Mouse (Mus musculus) kidney, postnatal 25 days (tissue): Measurements from ENCODE around the gene Ndufs4.
"Not testable (repeated sequence)": the region's sequence is repeated elsewhere in the genome, so short reads cannot be mapped to it uniquely, and the experiment has no call there.

Source experiments
- DNase-seq, 2 experiments: peaks; one replicate each; pipeline ENCODE4 v3.0.0; 2021; ENCODE audit warnings: mixed read lengths in 2 of 2

Ndufs4 gene

DNA sequence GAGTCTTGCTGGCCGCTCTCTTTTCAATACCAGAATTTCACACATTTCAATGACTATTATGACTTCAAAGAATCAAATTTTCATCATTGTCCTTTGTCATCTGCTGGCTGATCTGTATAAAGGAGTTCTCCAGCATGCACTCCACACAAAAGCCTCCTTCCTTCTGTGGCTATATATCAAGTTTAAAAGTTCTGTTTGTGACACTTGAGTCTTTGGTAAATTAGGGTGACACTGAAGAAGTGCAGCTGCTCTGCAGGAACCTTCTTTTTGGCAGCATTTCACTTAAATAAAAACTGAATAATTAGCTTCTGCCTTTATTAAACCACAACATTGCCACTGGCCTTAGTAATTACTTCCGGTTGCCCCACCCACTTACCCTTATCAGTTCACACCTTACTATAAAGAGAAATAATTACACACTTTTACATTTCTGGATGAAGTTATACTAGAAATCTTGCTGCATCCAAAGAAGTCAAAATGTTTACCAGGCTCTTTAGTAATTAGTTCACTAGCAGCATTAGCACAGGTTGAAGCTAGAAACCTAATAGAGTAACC lies 68.1 kb downstream of the Ndufs4 start:
- no peak for DNase-seq

DNA sequence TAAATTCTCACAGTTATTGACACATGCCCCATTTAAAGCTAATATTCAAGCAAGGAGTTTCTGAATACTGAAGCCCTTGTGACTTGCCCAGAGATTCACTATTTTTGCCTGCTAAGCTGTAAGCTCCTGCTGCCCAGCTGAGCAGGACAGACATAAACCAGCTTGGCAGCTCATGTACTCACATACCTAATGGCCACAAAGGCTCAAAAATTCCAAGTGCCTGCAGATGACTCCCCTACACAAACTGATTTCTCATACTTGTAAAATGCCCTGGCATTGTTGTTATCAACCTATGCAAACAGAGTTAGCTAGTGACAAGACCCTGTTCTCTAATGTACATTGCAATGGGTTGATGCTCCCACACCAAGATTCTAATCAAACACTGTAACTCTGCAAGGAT lies 68.9 kb downstream of the Ndufs4 start:
- DNase-seq: no peak

DNA sequence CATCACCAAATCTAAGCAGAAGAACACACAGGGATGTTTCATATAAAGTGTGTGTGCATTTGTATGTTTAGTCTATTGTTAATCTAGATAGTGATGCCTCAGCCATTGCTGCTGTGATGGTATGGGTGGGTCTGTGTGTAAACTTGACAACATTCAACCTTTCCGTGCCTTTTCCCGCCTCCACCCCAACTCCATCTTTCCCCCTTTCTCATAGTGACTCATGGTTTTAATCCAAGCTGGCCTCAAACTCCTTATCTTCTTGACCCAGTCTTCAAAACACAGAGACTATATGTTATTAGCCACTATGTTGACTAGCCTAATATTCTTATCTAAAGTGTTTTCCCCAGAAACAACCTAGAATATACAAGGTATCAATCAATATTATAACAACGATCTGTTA lies 72.7 kb downstream of the Ndufs4 start:
- no peak for DNase-seq

DNA sequence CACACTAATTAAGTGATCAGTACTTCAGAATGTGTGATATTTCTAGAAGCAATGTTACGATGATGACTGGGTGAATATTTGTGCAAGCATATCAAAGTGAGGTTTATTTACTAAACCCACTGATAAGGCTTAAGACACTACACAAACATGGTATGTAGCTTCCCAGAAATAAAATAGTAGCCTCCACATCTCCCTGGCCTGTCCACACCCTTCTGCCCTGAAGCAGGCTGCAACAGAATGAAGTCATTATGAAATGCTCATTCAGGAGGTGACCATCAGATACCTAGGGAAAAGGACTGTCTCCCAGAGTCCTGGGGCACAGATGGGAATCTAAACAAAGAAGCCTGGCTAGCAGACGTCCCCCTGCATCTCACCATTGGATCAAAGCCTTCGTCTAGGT lies 73.1 kb downstream of the Ndufs4 start:
- DNase-seq: no peak

DNA sequence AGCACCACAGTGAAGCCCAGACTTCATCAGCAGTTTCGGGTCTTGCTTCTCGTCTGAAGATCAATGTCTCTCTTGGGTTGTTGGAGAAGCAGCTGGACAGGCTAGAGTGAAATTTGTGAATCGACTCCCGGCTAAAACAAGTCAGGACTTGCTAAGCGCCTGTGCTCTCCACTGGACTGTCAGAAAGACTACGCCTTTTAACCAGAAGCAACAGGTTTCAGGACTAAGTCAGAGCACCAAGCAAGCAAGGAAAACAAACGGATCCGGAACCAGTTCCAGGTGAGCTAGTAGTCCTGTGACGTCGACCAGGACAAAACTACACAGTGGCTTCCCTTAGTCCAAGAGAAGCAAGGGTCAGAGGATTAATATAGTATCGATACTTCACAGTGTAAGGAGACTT lies 77.5 kb downstream of the Ndufs4 start:
- no peak for DNase-seq

DNA sequence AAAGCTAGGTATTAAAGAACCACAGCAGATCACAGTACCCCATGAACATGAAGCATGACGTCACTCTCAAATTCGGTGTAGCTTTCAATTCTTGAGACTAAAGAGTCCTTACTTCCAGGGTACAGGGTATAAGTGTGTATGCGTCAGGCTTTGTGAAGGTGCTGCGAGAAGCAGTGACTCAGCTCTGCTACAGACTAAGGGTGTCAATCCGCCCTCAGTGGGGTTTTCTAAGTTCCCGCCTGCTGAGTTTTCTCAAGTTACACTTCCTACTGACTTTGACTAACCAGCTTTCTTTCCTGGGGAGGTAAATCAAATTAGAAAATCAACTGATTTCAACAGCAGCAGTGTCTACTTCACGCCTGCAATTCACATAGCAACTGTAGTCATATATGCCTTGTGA lies 83.4 kb downstream of the Ndufs4 start:
- DNase-seq: no peak

DNA sequence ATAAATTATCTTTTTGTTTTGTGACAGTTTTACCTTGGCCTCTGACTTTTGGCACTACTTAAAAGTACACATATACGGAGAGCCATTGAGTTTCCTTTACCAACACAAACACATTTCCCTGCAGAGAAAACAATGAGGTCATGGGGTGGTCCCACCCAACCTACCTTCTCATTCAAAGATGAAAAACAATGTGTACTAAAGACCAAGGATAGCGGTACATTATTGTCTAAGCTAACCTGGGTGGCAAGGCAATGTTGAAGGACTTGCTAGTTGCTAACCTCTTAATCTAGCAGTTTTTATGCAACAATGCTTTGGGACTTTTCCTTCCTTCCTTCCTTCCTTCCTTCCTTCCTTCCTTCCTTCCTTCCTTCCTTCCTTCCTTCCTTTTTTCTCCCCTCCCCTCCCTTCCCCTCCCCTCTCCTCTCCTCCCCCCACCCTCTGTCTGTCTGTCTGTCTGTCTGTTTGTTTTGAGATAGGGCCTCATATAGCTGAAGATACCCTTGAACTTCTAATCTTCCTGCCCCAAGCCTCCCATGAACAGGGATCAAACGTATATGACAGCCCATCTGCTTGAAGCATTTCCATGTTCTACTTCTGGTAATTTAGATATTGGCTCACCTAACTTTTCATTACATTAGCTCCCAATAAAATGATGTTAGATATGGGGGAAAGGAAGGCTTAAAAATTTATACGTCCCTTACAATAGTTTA lies 84.4 kb downstream of the Ndufs4 start:
- DNase-seq: no peak

DNA sequence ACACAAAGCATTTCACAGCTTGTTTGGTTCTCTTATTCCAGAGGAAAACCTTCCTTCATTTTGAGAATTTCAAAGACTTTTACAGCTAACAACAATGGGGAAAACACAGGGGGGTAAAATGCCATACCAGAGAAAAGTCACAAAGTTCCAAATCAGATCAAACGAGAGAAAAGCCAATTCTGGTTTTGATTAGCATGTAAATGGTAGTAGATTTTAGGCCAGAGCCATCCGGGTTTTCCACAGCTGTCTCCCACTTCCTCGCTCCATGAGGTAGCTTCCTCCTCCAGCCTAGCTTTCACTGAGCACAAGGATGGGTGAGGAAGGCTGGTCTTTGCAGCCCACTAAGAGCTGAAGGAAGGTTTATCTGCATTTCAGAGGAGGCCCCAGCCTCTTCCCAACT lies 90.3 kb downstream of the Ndufs4 start:
- no peak for DNase-seq

DNA sequence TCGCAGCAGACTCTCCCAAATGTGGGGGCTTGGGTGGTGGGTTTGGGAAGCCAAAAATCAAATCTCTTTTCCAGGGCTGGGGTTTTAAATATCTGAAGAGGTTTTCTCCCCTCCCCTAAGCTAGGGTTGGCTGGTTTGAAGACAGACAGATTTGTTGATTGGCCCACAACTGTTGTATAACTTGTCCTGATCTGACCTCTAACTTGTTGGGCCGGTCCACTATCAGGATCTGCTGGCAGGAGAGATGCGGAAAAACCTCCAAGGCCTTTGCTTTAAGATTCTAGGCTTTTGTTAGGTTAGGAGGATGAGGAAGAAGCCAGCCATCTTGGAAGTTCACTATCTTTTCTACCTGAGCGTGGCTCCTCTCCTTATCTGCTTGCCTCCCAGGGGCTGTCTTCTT lies 91.5 kb downstream of the Ndufs4 start:
- no peak for DNase-seq

DNA sequence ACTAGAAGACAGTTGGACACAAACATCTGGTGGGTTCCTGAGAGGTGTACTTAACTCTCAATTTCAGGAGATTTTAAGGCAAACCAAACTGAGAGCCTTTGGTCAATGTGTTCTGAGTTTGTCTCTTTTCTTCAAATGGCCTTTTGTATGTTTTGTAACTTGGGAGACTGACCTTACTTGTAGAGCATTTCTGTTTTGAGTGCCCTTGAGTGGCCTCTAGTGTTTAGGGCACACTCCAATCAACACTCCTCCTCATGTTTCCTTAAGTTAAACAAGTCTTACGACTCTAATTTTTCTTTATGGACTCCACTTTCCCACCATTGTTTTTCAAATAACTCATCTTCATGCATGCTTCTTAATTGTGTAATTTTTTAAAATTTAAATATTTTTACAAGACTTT lies 98.6 kb downstream of the Ndufs4 start:
- no peak for DNase-seq

DNA sequence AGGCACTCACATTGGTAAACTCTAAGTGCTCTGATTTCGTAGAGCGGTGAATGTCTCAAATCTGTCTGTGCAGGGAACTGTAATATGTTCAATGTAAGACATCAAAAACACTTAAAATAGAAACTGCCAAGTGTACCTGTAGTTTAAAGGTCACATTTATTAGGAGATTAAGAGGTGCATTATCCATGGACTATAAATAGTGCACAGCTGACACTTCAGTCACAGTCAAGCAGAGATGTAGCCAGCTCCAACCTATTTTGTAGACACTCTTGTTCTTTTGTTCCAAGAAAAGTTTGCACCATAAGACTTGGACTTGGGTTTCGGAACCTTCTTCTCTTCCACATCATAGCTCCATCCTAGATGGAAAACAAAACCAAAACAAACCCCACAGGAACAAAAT lies 99.5 kb downstream of the Ndufs4 start:
- no peak for DNase-seq

DNA sequence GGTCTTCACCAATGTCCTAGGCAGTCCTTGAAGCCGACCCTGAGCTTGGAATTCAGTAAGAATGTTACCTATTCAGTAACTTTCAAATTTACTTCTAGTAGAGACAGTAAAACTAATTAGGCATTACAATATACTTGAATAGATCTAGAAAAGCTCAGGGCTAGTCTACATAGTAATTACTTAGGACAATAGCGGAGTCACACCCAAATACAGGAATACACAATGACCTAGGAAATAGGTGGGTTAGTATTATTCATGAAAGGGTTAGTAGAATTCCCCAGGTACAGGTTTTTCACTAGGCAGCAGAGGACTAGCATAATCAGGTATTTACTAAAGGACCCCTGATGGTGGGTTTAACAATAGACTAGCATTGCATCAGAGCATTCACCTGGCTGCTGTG lies 109.4 kb downstream of the Ndufs4 start:
- not testable (repeated sequence) for DNase-seq

DNA sequence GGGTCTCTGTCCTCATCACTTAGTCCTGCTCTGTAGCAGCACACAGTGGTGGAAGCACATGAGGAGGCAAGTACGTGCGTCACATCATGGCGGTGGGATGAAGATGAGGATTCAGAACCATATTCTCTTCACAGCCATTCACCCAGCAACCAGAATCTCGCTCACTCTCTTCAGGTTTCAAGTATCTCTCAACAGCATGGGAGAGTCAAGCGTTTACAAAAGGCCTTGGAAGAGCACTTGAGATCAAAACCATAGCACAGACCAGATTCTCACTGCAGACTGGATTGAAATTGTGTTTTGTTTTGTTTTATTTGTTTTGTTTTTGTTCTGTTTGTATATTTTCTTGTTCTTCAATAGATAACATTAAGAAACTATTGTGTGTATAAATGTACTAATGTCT lies 110.8 kb downstream of the Ndufs4 start:
- no peak for DNase-seq

DNA sequence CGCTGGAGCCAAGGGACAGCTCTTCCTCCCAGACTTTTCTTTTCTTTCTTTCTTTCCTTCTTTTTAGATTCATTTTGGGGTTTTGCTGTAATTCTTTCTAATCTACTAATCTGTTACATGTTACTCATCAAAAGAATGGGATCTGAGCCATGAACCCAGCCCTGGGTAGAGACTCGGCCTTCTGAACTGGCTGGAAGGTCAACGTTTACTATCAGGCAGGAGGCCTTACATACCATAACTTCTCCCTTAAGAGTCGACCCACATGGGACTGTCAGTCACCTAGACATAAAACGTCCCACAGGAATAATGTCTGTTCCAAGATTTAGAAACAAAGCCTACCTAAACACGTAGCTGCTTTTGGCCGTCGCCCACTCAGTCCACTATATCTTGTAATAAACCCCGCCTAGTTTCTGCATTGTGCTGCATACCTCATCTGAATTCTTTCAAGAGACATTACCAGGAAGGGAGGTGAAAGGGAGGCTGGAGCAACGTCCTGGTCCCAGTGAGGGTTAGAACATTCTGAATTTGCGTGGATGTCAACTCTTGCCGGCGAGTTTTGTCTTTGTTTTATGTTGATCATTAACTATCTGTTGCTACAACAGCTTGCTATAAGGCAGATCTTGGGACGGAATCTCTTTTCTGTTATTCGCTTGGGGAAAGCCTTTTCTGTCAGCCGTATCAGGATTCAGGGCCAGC lies 116.5 kb downstream of the Ndufs4 start:
- DNase-seq: no peak

DNA sequence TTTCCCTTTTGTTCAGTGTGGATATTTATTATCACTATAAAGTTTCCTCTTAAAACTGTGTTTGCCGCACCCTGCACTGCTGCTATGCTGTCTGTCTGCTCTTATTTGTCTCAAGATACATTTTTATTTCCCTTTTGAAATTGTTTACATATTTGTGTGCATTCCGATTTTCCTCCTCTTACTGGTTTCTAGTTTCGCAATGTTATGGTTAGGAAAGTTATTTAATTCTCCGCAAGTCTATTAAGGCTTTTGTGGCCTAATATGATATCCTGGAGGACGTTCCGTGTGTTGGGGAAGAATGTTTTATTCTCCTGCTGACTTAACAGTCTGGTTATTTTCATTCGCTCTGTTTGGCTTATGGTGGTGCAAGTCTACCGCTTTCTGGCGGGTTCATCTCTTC lies 120.3 kb downstream of the Ndufs4 start:
- DNase-seq: no peak

DNA sequence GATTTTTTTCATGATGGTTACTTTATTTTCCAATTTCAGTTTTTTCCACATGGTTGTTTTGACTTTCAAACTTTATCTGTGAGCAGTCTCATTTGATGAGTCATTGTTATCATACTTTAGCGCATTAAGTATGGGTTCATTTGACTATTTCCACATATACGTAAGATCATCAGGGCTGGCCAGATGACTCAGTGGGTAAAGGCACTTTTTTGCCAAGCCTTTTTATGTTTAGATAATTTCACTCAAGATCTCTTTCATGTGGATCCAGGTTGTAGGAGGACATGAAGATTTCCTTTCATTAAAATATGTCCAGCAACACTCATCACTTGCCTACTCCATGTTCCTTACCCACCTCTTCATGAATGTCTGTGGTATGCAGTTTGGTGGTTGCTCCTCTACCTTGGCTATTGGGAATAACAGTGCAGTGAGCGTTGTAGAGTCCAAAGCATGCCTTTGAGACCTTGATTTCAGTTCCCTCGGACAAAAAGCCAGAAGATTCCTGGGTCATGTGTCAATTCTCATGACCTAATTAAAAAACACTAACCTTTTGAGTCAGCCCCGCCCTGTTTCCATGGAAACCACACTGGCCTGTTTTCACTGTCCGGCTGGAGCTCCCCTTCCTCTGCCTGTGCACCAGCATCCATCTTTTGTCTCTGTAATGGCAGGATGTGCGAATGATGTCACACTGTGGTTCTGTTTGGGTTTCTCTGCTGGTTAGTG lies 127.4 kb downstream of the Ndufs4 start:
- DNase-seq: no peak

DNA sequence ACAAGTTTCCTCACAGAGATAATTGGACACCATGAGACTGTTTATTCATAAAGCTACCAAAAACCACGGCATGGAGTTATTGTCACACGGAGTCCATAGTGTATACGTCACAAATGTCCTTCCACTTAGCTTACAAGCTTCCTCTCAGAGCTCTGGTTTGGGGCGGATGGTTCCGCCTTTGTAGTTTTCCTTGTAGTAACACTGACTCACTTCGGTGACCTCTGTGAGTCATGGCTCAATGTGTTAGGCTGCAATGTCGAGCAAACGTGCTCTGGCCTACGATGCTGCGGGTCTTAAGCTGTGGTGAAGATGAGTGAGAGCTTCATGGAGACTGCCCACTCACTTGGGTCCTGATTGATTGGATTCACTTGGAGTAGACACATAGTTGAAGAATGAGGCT lies 133.4 kb downstream of the Ndufs4 start:
- DNase-seq: no peak
